Comparison of ENCODE assay signal across 26 mouse cellular contexts in the genomic region with DNA sequence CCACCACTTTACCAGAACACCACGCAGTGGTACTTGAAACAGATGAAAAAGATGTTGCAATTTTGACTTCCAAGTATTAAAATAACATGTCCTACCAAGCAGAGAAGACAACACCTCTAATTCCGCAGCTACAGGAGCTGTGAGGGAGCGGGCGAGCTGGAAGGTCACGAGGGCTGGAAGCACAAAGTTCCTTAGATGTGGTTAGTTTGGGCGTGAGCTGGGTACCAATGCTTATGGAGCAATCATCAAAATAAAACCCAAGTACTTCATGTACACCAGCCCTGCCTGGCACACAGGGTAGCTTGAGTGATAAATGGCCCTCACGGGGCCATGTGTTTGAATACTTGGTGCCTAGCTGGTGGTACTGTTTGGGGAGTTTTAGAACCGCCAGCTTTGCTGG. TPM values are rescaled to one million over a fixed set of nuclear protein-coding genes. Genes with fewer than 3 reads are reported as not detected.
A peak's percentile ranks its signal among the peaks of the same experiment; 100 is the strongest.
DNase-seq lines count a peak whose midpoint lies in the region; ATAC-seq lines count a peak whose summit lies in the region.
"Had no signal": no experiment of that assay in that cellular context is flagged by ENCODE, and none has a peak within 500 bp of the region (broad histone marks: within the 10 kb centered on the region; RNA-seq: fewer than 3 reads in every experiment).

No protein-coding gene starts in this region.

- ATAC-seq in granulocyte monocyte progenitor cell, adult 5-6 weeks (replicated peaks; ENCODE audit: poor library complexity, severe bottlenecking) = peak; percentile 37
- ATAC-seq: forebrain, embryonic 13.5 days; hindbrain, embryonic 16.5 days; liver, embryonic 12.5 days; liver, postnatal 0 days had no signal

- intact Hi-C loops in left cerebral cortex, postnatal 36 days (cut with DNase I) = no loop called here
- intact Hi-C loops in left cerebral cortex, postnatal 14 days (cut with DNase I) = no loop called here

- peak; percentile 16 to 19 for DNase-seq in left cerebral cortex, postnatal 36 days (ENCODE audit: low spot score in 2 of 2)
- no peak for DNase-seq in left cerebral cortex, postnatal 14 days (ENCODE audit: low spot score in 2 of 2)
- DNase-seq in right cerebral cortex, adult 18-20 months = peak; percentile 19
- no peak for DNase-seq in right cerebral cortex, postnatal 10 days (ENCODE audit: low spot score in 2 of 2)
- DNase-seq in naive thymus-derived CD4-positive, alpha-beta T cell, adult 2 months (ENCODE audit: low read depth) = peak; percentile 29
- DNase-seq in urinary bladder, postnatal 14 days (ENCODE audit: low spot score) = no peak
- DNase-seq: adrenal gland, adult 8-10 months; B cell, adult 2 months; cerebellum, adult 11-12 months; cerebellum, adult 9-11 months; gastrocnemius, postnatal 25 days; kidney, adult 18-20 months; kidney, postnatal 36 days; liver, postnatal 0 days; retina, postnatal 1 day; thymus, adult 2 months; thymus, postnatal 36 days had no signal

RNA-seq across cellular contexts. Expression of a gene that starts 25.3 kb away (rescaled TPM):
- total RNA-seq in left cerebral cortex, postnatal 36 days (2021) = not detected
- not detected for total RNA-seq in left cerebral cortex, postnatal 14 days (2021)
- not detected in 2 replicates for total RNA-seq in granulocyte monocyte progenitor cell, adult 5-6 weeks (2014; fragmentation: Nextera tagmentation)
- total RNA-seq in granulocyte monocyte progenitor cell, adult 5-6 weeks (2017) = not detected in 2 replicates
- total RNA-seq: common myeloid progenitor, adult 5-6 weeks; gastrocnemius, adult 18-20 months; gastrocnemius, postnatal 25 days; heart, postnatal 25 days; layer of hippocampus, adult 8-10 months; layer of hippocampus, postnatal 25 days had no signal

Comparison
In these comparisons a context has a peak if more than half of its experiments do, and no peak if none do; other contexts are left out.
1. DNase-seq: peak in left cerebral cortex, postnatal 36 days (2 of 2), right cerebral cortex, adult 18-20 months (single experiment) and naive thymus-derived CD4-positive, alpha-beta T cell, adult 2 months (single experiment); none in left cerebral cortex, postnatal 14 days (0 of 2), right cerebral cortex, postnatal 10 days (0 of 2) and urinary bladder, postnatal 14 days (single experiment).